Comparison of ENCODE assay signal across 9 mouse cellular contexts in genomic region chr10:61277918-61278674, GRCm38 (mm10). TPM values are rescaled to one million over a fixed set of nuclear protein-coding genes. Genes with fewer than 3 reads are reported as not detected.
DNase-seq lines count a peak whose midpoint lies in the region; ATAC-seq and TF ChIP-seq lines count a peak whose summit lies in the region.
"Had no signal": no experiment of that assay in that cellular context is flagged by ENCODE, and none has a peak within 500 bp of the region (broad histone marks: within the 10 kb centered on the region; RNA-seq: fewer than 3 reads in every experiment).

No protein-coding gene starts in this region.

- H3K9ac ChIP-seq in hindbrain, embryonic 13.5 days, result no peak overlapping the region
- H3K9ac ChIP-seq in heart, embryonic 16.5 days (ENCODE audit: low read length), result no peak overlapping the region
- no peak overlapping the region for H3K9ac ChIP-seq in lung, postnatal 0 days (replicated peaks; ENCODE audit: low read depth)
- H3K9ac ChIP-seq: embryonic facial prominence, embryonic 13.5 days had no signal

- H3K4me3 ChIP-seq in hindbrain, embryonic 10.5 days, result no peak overlapping the region
- H3K4me3 ChIP-seq in hindbrain, embryonic 13.5 days, result no peak overlapping the region
- no peak overlapping the region for H3K4me3 ChIP-seq in heart, embryonic 16.5 days (ENCODE audit: low read length)
- H3K4me3 ChIP-seq in lung, postnatal 0 days (ENCODE audit: low read depth, low read length), result no peak overlapping the region
- H3K4me3 ChIP-seq: embryonic facial prominence, embryonic 13.5 days had no signal

- WGBS in hindbrain, embryonic 10.5 days, result 60% methylated on average over 14 of the region's 14 CpGs
- WGBS in hindbrain, embryonic 13.5 days, result 54% methylated on average over 14 of the region's 14 CpGs
- WGBS in heart, embryonic 16.5 days, result 56% methylated on average over 14 of the region's 14 CpGs
- 51% methylated on average over 14 of the region's 14 CpGs for WGBS in lung, postnatal 0 days

- no peaks in the 10 kb centered on the region for H3K9me3 ChIP-seq in hindbrain, embryonic 10.5 days
- H3K9me3 ChIP-seq in hindbrain, embryonic 13.5 days, result no peaks in the 10 kb centered on the region
- H3K9me3 ChIP-seq in heart, embryonic 16.5 days (replicated peaks; ENCODE audit: control insufficient read depth, low read length), result no peaks in the 10 kb centered on the region
- no peaks in the 10 kb centered on the region for H3K9me3 ChIP-seq in lung, postnatal 0 days (ENCODE audit: low read length)
- H3K9me3 ChIP-seq: embryonic facial prominence, embryonic 13.5 days had no signal

- TF ChIP-seq EP300 in lung, postnatal 0 days (IDR thresholded peaks at IDR 0.05), result no peak

- no peaks in the 10 kb centered on the region for H3K36me3 ChIP-seq in hindbrain, embryonic 10.5 days
- no peaks in the 10 kb centered on the region for H3K36me3 ChIP-seq in hindbrain, embryonic 13.5 days
- no peaks in the 10 kb centered on the region for H3K36me3 ChIP-seq in heart, embryonic 16.5 days (ENCODE audit: control insufficient read depth, insufficient read depth)
- H3K36me3 ChIP-seq in lung, postnatal 0 days (ENCODE audit: insufficient read depth, low read length), result no peaks in the 10 kb centered on the region
- H3K36me3 ChIP-seq: embryonic facial prominence, embryonic 13.5 days had no signal

- peaks cover 25% of the 10 kb centered on the region for H3K27me3 ChIP-seq in hindbrain, embryonic 10.5 days (ENCODE audit: insufficient read depth, poor library complexity, severe bottlenecking)
- peaks cover 28% of the 10 kb centered on the region for H3K27me3 ChIP-seq in hindbrain, embryonic 13.5 days
- peaks cover 5% of the 10 kb centered on the region; the same call in 1 of the 2 replicates for H3K27me3 ChIP-seq in heart, embryonic 16.5 days (ENCODE audit: control insufficient read depth, insufficient read depth, low read length)
- H3K27me3 ChIP-seq in lung, postnatal 0 days (replicated peaks; ENCODE audit: insufficient read depth, low read length), result no peaks in the 10 kb centered on the region

- H3K4me2 ChIP-seq in hindbrain, embryonic 13.5 days, result no peak overlapping the region
- H3K4me2 ChIP-seq in heart, embryonic 16.5 days (ENCODE audit: low read depth, low read length), result no peak overlapping the region
- no peak overlapping the region for H3K4me2 ChIP-seq in lung, postnatal 0 days (replicated peaks; ENCODE audit: low read depth, low read length)
- H3K4me2 ChIP-seq: embryonic facial prominence, embryonic 13.5 days had no signal

- ATAC-seq in hindbrain, embryonic 13.5 days (ENCODE audit: low FRiP score), result no peak
- peak; percentile 45 for ATAC-seq in heart, embryonic 16.5 days (replicated peaks; ENCODE audit: extremely low read depth, insufficient read depth, low FRiP score)
- peak; percentile 46 for ATAC-seq in lung, postnatal 0 days
- no peak for ATAC-seq in erythroblast, adult 5-6 weeks (replicated peaks; ENCODE audit: low FRiP score, poor library complexity, severe bottlenecking)

- TF ChIP-seq CTCF in lung, postnatal 0 days (IDR thresholded peaks at IDR 0.05), result no peak

- H3K4me1 ChIP-seq in hindbrain, embryonic 10.5 days (replicated peaks), result peaks cover 32% of the 10 kb centered on the region
- H3K4me1 ChIP-seq in hindbrain, embryonic 13.5 days (replicated peaks), result peaks cover 13% of the 10 kb centered on the region
- peaks cover 6% of the 10 kb centered on the region; the same call in 1 of the 2 replicates for H3K4me1 ChIP-seq in heart, embryonic 16.5 days (ENCODE audit: control insufficient read depth, insufficient read depth, low read length)
- no peaks in the 10 kb centered on the region for H3K4me1 ChIP-seq in lung, postnatal 0 days (ENCODE audit: insufficient read depth, low read depth, low read length)

- 0 out of 2 replicates have a peak overlapping the region, but pooled peaks have one; percentile 50 for H3K27ac ChIP-seq in hindbrain, embryonic 10.5 days
- H3K27ac ChIP-seq in hindbrain, embryonic 13.5 days, result no peak overlapping the region
- H3K27ac ChIP-seq in heart, embryonic 16.5 days (ENCODE audit: low read length), result peak overlapping the region; percentile 40
- H3K27ac ChIP-seq in lung, postnatal 0 days (ENCODE audit: low read length), result 0 out of 2 replicates have a peak overlapping the region, but pooled peaks have one; percentile 2
- H3K27ac ChIP-seq: embryonic facial prominence, embryonic 13.5 days had no signal

- DNase-seq in hindbrain, embryonic 10.5 days (ENCODE audit: low spot score), result no peak
- DNase-seq in adipocyte (ENCODE audit: low spot score), result peak; percentile 92
- peak; percentile 70 for DNase-seq in lung, postnatal 0 days (ENCODE audit: low spot score)
- DNase-seq in layer of hippocampus, postnatal 10 days (ENCODE audit: low spot score in 2 of 2), result no peak
- DNase-seq in c-Kit-positive CD71-positive TER-119-positive erythroid progenitor cells, embryonic 14.5 days (ENCODE audit: low spot score), result no peak

RNA-seq across cellular contexts. Expression of gene Adamts14, which starts 4.9 kb away (rescaled TPM):
- 0.26 and 0.43 TPM in 2 replicates for polyA plus RNA-seq in hindbrain, embryonic 10.5 days (2016; fragmentation: Nextera tagmentation; extraction: Ambion mirVana)
- 0.14 and 0.31 TPM in 2 replicates for polyA plus RNA-seq in hindbrain, embryonic 13.5 days (2015; fragmentation: Nextera tagmentation; extraction: Ambion mirVana)
- 1.8 TPM in 2 replicates for polyA plus RNA-seq in heart, embryonic 16.5 days (2015; fragmentation: Nextera tagmentation; extraction: Ambion mirVana)
- polyA plus RNA-seq in lung, postnatal 0 days (2015; fragmentation: Nextera tagmentation; extraction: Ambion mirVana), result 1.5 and 1.8 TPM in 2 replicates
- total RNA-seq in erythroblast, adult 5-6 weeks (2015; ENCODE audit: low replicate concordance), result 0.21 TPM in 1 of 2 replicates, not detected in the other
- not detected in 2 replicates for total RNA-seq in erythroblast, adult 5-6 weeks (2017; ENCODE audit: low replicate concordance)
- total RNA-seq in layer of hippocampus, postnatal 10 days (2021), result 1 to 10 TPM; 1.2 to 1.4 TPM

RNA-seq across cellular contexts. Expression of gene Prf1, which starts 19.5 kb away (rescaled TPM):
- not detected in 2 replicates for polyA plus RNA-seq in hindbrain, embryonic 10.5 days (2016; fragmentation: Nextera tagmentation; extraction: Ambion mirVana)
- 0.06 TPM in 1 of 2 replicates, not detected in the other for polyA plus RNA-seq in hindbrain, embryonic 13.5 days (2015; fragmentation: Nextera tagmentation; extraction: Ambion mirVana)
- polyA plus RNA-seq in heart, embryonic 16.5 days (2015; fragmentation: Nextera tagmentation; extraction: Ambion mirVana), result 0.13 TPM in 1 of 2 replicates, not detected in the other
- polyA plus RNA-seq in lung, postnatal 0 days (2015; fragmentation: Nextera tagmentation; extraction: Ambion mirVana), result 0.08 and 0.17 TPM in 2 replicates
- not detected in 2 replicates for total RNA-seq in erythroblast, adult 5-6 weeks (2015; ENCODE audit: low replicate concordance)
- total RNA-seq in erythroblast, adult 5-6 weeks (2017; ENCODE audit: low replicate concordance), result not detected in 2 replicates
- total RNA-seq in layer of hippocampus, postnatal 10 days (2021), result not detected
- polyA plus RNA-seq: embryonic facial prominence, embryonic 13.5 days had no signal

Comparison
In these comparisons a context has a peak if more than half of its experiments do, and no peak if none do; other contexts are left out.
1. DNase-seq: peak in adipocyte (single experiment) and lung, postnatal 0 days (single experiment); none in hindbrain, embryonic 10.5 days (single experiment), layer of hippocampus, postnatal 10 days (0 of 2) and c-Kit-positive CD71-positive TER-119-positive erythroid progenitor cells, embryonic 14.5 days (single experiment).
2. ATAC-seq: peak in heart, embryonic 16.5 days (single experiment) and lung, postnatal 0 days (single experiment); none in hindbrain, embryonic 13.5 days (single experiment) and erythroblast, adult 5-6 weeks (single experiment).